Mouse (Mus musculus): ENCODE data around the gene B430306N03Rik. TPM values are rescaled to one million over a fixed set of nuclear protein-coding genes. Genes with fewer than 3 reads are reported as not detected.
"Not testable (repeated sequence)": the region's sequence is repeated elsewhere in the genome, so short reads cannot be mapped to it uniquely, and the experiment has no call there.

The B430306N03Rik gene
- 0.04 TPM in 1 of 2 replicates, not detected in the other for polyA plus RNA-seq (2015; fragmentation: Nextera tagmentation; extraction: Ambion mirVana)

- H3K4me1 ChIP-seq; H3K36me3 ChIP-seq (ENCODE audit: poor library complexity, severe bottlenecking); ATAC-seq; H3K27me3 ChIP-seq; H3K27ac ChIP-seq; H3K9ac ChIP-seq; H3K9me3 ChIP-seq (replicated peaks); H3K4me3 ChIP-seq; H3K4me2 ChIP-seq: not testable (repeated sequence)
- WGBS, result 91% methylated on average over 3 of the region's 3 CpGs
Observed at GRCm38 (mm10) chr17:48315905-48316579, at the start of gene B430306N03Rik. B430306N03Rik (plus strand) TSS chr17:48316141.

DNA sequence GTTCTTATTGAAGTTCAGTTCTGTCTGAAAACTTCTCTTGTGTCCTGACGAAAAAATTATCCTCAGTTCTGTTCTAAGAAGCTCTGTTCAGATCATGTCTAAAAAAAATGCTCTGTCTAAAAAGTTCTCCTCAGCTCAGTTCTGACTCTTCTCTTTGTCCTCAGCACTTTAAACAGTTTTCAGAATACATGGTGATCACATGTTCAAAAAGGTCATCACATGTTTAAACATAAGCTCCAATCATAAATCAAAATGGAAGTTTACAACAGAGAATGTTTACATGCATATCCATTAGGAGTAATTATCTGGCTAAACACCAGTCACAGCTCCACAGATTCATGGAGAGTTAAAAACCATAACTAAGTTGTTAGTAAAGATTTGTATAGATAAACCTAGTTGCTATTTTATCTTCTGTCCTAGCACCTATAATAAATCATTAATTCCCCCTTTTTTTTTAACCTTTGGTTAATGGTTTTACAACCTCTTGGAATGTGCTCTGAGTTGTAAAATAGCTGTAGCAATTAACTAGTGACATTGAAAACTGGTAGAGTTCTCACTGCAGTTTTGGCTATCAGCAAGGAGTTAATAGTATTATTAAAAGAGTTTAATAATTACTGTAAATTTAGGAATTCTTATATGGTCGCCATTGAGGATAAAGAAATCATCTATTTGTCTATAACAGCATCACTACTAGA is 49.2 kb upstream of the B430306N03Rik start:
- H3K27me3 ChIP-seq, result no peaks in the 10 kb centered on the region
- peaks cover 17% of the 10 kb centered on the region for H3K4me1 ChIP-seq
- H3K9me3 ChIP-seq (replicated peaks), result no peaks in the 10 kb centered on the region
- no peak overlapping the region for H3K4me3 ChIP-seq
- H3K9ac ChIP-seq, result no peak overlapping the region
- ATAC-seq, result no peak
- H3K4me2 ChIP-seq, result no peak overlapping the region
- WGBS, result 36% methylated on average over 2 of the region's 2 CpGs
- no peaks in the 10 kb centered on the region for H3K36me3 ChIP-seq (ENCODE audit: poor library complexity, severe bottlenecking)
- H3K27ac ChIP-seq, result no peak overlapping the region

- no peaks in the 10 kb centered on the region for H3K36me3 ChIP-seq (ENCODE audit: poor library complexity, severe bottlenecking)
- no peak overlapping the region for H3K9ac ChIP-seq
- 89% methylated on average over 1 of the region's 1 CpGs for WGBS
- no peaks in the 10 kb centered on the region for H3K9me3 ChIP-seq (replicated peaks)
- no peaks in the 10 kb centered on the region for H3K27me3 ChIP-seq
- ATAC-seq, result no peak
- H3K4me3 ChIP-seq, result no peak overlapping the region
- peaks cover 17% of the 10 kb centered on the region for H3K4me1 ChIP-seq
- no peak overlapping the region for H3K4me2 ChIP-seq
- no peak overlapping the region for H3K27ac ChIP-seq
Observed at GRCm38 (mm10) chr17:48267591-48267990, 48.4 kb upstream of the B430306N03Rik start.

DNA sequence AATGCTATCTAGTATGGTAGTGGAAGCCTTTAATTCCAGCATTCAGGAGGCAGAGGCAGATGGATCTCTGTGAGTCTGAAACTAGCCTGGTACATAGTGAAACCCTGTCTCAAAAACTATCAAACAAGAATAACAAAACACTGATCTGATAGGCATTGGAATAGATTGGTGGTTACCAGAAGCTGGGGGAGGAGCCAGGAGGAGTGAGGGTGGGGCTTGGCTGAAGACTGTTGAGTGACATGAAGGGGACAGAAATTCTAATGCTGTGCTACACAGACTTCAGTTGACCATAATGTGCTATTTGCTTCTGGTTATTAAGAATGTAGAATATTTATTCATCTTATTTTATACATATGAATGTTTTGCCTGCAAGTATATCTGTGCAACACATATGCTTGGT is 47.7 kb upstream of the B430306N03Rik start:
- Histone ChIP-seq H3K36me3 (ENCODE audit: poor library complexity, severe bottlenecking) (no peaks in the 10 kb centered on the region), H3K27me3 (no peaks in the 10 kb centered on the region), H3K4me1 (peaks cover 17% of the 10 kb centered on the region), H3K27ac (no peak overlapping the region), H3K9me3 (replicated peaks) (no peaks in the 10 kb centered on the region), H3K4me2 (no peak overlapping the region), H3K9ac (no peak overlapping the region), H3K4me3 (no peak overlapping the region)
- ATAC-seq, result no peak

DNA sequence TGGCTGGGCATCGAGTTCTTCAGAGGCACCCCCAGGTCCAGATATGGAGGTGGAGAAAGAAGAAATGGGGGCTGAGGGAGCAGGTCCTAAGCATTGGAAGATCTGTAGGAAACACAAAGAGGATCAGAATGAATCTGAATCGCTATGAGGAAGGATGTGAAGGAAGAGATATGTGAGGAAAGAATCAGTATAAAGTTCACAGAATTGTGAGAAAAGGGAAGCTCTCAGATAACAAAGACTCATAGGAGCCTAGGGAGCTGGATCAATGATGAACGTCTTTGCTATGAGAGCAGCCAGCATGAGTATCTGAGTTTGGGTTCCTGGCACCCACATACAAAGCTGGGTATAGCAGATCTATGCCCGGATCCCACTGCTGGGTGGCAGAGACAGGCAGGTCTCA is 46.1 kb upstream of the B430306N03Rik start:
- no peak overlapping the region for H3K4me2 ChIP-seq
- H3K27me3 ChIP-seq, result no peaks in the 10 kb centered on the region
- WGBS, result 78% methylated on average over 4 of the region's 4 CpGs
- H3K4me3 ChIP-seq, result no peak overlapping the region
- H3K27ac ChIP-seq, result no peak overlapping the region
- H3K9me3 ChIP-seq (replicated peaks), result no peaks in the 10 kb centered on the region
- no peaks in the 10 kb centered on the region for H3K36me3 ChIP-seq (ENCODE audit: poor library complexity, severe bottlenecking)
- H3K9ac ChIP-seq, result no peak overlapping the region
- no peak for ATAC-seq
- H3K4me1 ChIP-seq, result peaks cover 17% of the 10 kb centered on the region

- ATAC-seq, result no peak
- H3K9me3 ChIP-seq (replicated peaks), result no peaks in the 10 kb centered on the region
- H3K9ac ChIP-seq, result no peak overlapping the region
- no peaks in the 10 kb centered on the region for H3K27me3 ChIP-seq
- H3K36me3 ChIP-seq (ENCODE audit: poor library complexity, severe bottlenecking), result no peaks in the 10 kb centered on the region
- H3K4me2 ChIP-seq, result no peak overlapping the region
- no peak overlapping the region for H3K4me3 ChIP-seq
- no peak overlapping the region for H3K27ac ChIP-seq
- 84% methylated on average over 5 of the region's 5 CpGs for WGBS
- no peaks in the 10 kb centered on the region for H3K4me1 ChIP-seq
Observed at GRCm38 (mm10) chr17:48272158-48272557, 43.8 kb upstream of the B430306N03Rik start.

DNA sequence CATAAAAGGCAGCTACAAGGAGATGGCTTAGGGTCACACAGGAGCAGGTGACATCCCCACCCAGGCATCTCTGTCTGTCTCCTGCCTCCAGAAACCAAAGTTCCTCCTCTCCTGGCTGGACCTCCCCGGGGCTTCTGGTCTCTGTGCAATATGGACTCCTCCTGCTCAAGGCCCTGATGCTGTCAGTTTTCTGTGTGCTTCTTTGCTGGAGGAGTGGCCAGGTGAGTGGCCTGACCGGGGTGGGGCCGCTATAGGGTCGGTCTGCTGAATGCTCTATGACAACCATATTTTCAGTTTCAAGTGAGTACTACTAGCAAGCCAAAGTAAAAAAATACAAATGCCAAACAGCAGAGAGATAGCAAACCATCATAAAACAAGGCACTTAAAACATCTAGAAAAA is 43.3 kb upstream of the B430306N03Rik start:
- Histone ChIP-seq H3K4me3 (no peak overlapping the region), H3K4me2 (no peak overlapping the region), H3K27me3 (no peaks in the 10 kb centered on the region), H3K4me1 (no peaks in the 10 kb centered on the region), H3K9me3 (replicated peaks) (no peaks in the 10 kb centered on the region), H3K27ac (no peak overlapping the region), H3K36me3 (ENCODE audit: poor library complexity, severe bottlenecking) (no peaks in the 10 kb centered on the region), H3K9ac (no peak overlapping the region)
- ATAC-seq, result no peak
- 94% methylated on average over 4 of the region's 4 CpGs for WGBS

GRCm38 (mm10) chr17:48274098-48274497 is 41.8 kb upstream of the B430306N03Rik start:
- Histone ChIP-seq H3K4me1 (no peaks in the 10 kb centered on the region), H3K4me3 (no peak overlapping the region), H3K36me3 (ENCODE audit: poor library complexity, severe bottlenecking) (no peaks in the 10 kb centered on the region), H3K9ac (no peak overlapping the region), H3K9me3 (replicated peaks) (no peaks in the 10 kb centered on the region), H3K27me3 (no peaks in the 10 kb centered on the region), H3K27ac (no peak overlapping the region), H3K4me2 (no peak overlapping the region)
- no peak for ATAC-seq
- 87% methylated on average over 4 of the region's 4 CpGs for WGBS

DNA sequence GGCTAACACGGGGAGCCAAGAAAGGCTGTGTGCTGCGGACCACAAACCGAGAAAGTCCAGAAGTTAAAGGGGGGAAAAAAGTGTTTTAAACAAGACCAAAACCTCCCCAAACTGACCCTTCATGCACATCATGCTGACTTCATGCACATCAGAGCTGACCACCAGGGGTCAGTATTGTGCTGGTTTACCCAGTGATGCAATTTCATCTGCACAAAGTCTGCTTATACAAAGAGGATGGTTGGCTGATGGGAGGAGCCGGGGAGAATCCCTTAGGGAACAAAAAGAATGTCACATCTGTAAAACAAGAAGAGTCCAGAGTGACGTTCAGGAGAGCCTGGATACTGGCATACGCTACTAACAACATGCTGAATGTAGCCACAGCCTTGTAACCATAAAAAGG is 41.1 kb upstream of the B430306N03Rik start:
- no peak overlapping the region for H3K27ac ChIP-seq
- no peaks in the 10 kb centered on the region for H3K27me3 ChIP-seq
- no peak overlapping the region for H3K4me3 ChIP-seq
- H3K9me3 ChIP-seq (replicated peaks), result no peaks in the 10 kb centered on the region
- ATAC-seq, result peak; percentile 65
- WGBS, result 33% methylated on average over 6 of the region's 6 CpGs
- no peaks in the 10 kb centered on the region for H3K4me1 ChIP-seq
- no peaks in the 10 kb centered on the region for H3K36me3 ChIP-seq (ENCODE audit: poor library complexity, severe bottlenecking)
- H3K4me2 ChIP-seq, result no peak overlapping the region
- no peak overlapping the region for H3K9ac ChIP-seq

DNA sequence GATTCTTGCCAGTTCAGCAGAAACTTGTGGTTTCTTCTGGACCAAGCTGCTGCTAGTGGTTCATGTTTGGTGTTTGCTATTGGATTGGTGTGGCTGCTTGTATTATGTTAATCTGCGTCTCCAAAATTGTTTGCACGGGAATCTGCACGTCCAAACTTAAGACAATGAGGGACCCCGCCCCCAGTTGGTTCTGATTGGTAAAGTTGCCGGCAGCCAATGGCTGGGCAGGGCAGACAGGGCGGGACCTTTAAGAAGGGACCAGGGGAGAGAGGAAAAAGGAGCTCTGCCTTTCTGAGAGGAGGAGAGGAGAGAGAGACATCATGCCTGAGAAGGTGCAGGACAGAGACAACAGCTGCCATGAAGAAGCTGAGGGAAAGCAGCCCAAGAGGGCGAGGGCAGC is 40.2 kb upstream of the B430306N03Rik start:
- no peak for ATAC-seq
- H3K4me1 ChIP-seq, result peaks cover under 1% of the 10 kb centered on the region; the same call in 1 of the 2 replicates
- WGBS, result 56% methylated on average over 7 of the region's 7 CpGs

GRCm38 (mm10) chr17:48278381-48278780 is 37.6 kb upstream of the B430306N03Rik start:
- Histone ChIP-seq H3K4me1 (peaks cover 12% of the 10 kb centered on the region), H3K27me3 (no peaks in the 10 kb centered on the region), H3K9me3 (replicated peaks) (no peaks in the 10 kb centered on the region), H3K36me3 (ENCODE audit: poor library complexity, severe bottlenecking) (no peaks in the 10 kb centered on the region), H3K4me3 (no peak overlapping the region), H3K27ac (no peak overlapping the region), H3K9ac (no peak overlapping the region), H3K4me2 (no peak overlapping the region)
- no peak for ATAC-seq

More for the DNA sequence above, 40.2 kb upstream of the B430306N03Rik start:
- no peak overlapping the region for H3K9ac ChIP-seq
- H3K36me3 ChIP-seq (ENCODE audit: poor library complexity, severe bottlenecking), result no peaks in the 10 kb centered on the region
- no peak overlapping the region for H3K27ac ChIP-seq
- no peak overlapping the region for H3K4me2 ChIP-seq
- H3K9me3 ChIP-seq (replicated peaks), result no peaks in the 10 kb centered on the region
- no peak overlapping the region for H3K4me3 ChIP-seq
- H3K27me3 ChIP-seq, result no peaks in the 10 kb centered on the region

DNA sequence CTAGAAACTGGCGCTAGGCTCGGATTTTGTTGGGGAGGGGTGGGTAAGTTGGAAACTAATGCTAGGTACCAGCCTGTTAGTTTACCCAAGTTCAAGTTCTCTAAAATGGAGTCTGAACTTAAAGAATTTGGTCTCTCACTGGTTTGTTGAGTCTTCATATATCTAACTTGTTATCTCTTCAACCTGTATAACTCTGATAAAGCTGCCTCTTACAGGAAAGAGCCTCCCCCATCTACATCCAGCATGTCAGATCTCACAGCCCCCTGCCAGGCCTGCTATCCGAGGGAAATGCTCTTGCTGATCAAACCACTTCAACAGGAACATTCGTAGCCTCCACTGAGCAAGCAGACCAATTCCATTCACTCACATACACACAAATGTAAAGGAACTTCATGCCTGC is 36.9 kb upstream of the B430306N03Rik start:
- no peak for ATAC-seq
- Histone ChIP-seq H3K4me1 (peaks cover 12% of the 10 kb centered on the region), H3K9ac (no peak overlapping the region), H3K4me2 (no peak overlapping the region), H3K36me3 (ENCODE audit: poor library complexity, severe bottlenecking) (no peaks in the 10 kb centered on the region), H3K4me3 (no peak overlapping the region), H3K9me3 (replicated peaks) (no peaks in the 10 kb centered on the region), H3K27ac (no peak overlapping the region), H3K27me3 (no peaks in the 10 kb centered on the region)
- WGBS, result 88% methylated on average over 4 of the region's 4 CpGs
